Mouse (Mus musculus): Measurements from ENCODE around the gene AC129217.1. TPM values are rescaled to one million over a fixed set of nuclear protein-coding genes. Genes with fewer than 3 reads are reported as not detected.
"Not testable (repeated sequence)": the region's sequence is repeated elsewhere in the genome, so short reads cannot be mapped to it uniquely, and the experiment has no call there.

The AC129217.1 gene
- polyA plus RNA-seq, 1 experiment from 2014 or later: not detected

- peak; percentile 48; the same call in 1 of the 2 replicates for ATAC-seq (ENCODE audit: low FRiP score)
- Histone ChIP-seq H3K36me3 (peaks cover 36% of the 10 kb centered on the region), H3K4me1 (0 out of 2 replicates have a peak, but pooled peaks cover 7% of the 10 kb centered on the region), H3K9me3 (replicated peaks) (no peaks in the 10 kb centered on the region), H3K4me3 (replicated peaks) (no peak within 1 kb of the TSS), H3K9ac (replicated peaks) (no peak within 1 kb of the TSS), H3K27ac (replicated peaks) (peak within 1 kb of the TSS; percentile 28; the same call in 1 of the 2 replicates), H3K4me2 (peak within 1 kb of the TSS; percentile 20; the same call in 1 of the 2 replicates), H3K27me3 (replicated peaks) (no peaks in the 10 kb centered on the region)
- WGBS: 38% methylated on average over 7 of the region's 7 CpGs
These were observed 20.9 kb downstream of the AC129217.1 start, which contains the start of gene Lrrn4cl for GRCm38 (mm10) chr19:8850402-8850901. Lrrn4cl (plus strand) TSS chr19:8850768.

- no peak overlapping the region for H3K9ac ChIP-seq (replicated peaks)
- no peaks in the 10 kb centered on the region for H3K9me3 ChIP-seq (replicated peaks)
- no peak for ATAC-seq (ENCODE audit: low FRiP score)
- H3K27me3 ChIP-seq (replicated peaks): no peaks in the 10 kb centered on the region
- H3K36me3 ChIP-seq: peaks cover 24% of the 10 kb centered on the region
- WGBS: 51% methylated on average over 7 of the region's 7 CpGs
- no peak overlapping the region for H3K27ac ChIP-seq (replicated peaks)
- no peak overlapping the region for H3K4me2 ChIP-seq
- H3K4me3 ChIP-seq (replicated peaks): no peak overlapping the region
- H3K4me1 ChIP-seq: 0 out of 2 replicates have a peak, but pooled peaks cover 7% of the 10 kb centered on the region
These were observed 22.1 kb downstream of the AC129217.1 start for GRCm38 (mm10) chr19:8851639-8852038.

GRCm38 (mm10) chr19:8852236-8852928 lies 22.8 kb downstream of the AC129217.1 start:
- no peak overlapping the region for H3K27ac ChIP-seq (replicated peaks)

GRCm38 (mm10) chr19:8853117-8853516 lies 23.5 kb downstream of the AC129217.1 start:
- Histone ChIP-seq H3K27ac (replicated peaks) (no peak overlapping the region), H3K4me3 (replicated peaks) (no peak overlapping the region), H3K9me3 (replicated peaks) (no peaks in the 10 kb centered on the region), H3K27me3 (replicated peaks) (no peaks in the 10 kb centered on the region), H3K9ac (replicated peaks) (no peak overlapping the region), H3K4me1 (0 out of 2 replicates have a peak, but pooled peaks cover 7% of the 10 kb centered on the region), H3K4me2 (no peak overlapping the region), H3K36me3 (peaks cover 11% of the 10 kb centered on the region)
- ATAC-seq (ENCODE audit: low FRiP score): no peak
- 88% methylated on average over 3 of the region's 3 CpGs for WGBS

More at GRCm38 (mm10) chr19:8852236-8852928, 22.8 kb downstream of the AC129217.1 start:
- Histone ChIP-seq H3K27me3 (replicated peaks) (no peaks in the 10 kb centered on the region), H3K9me3 (replicated peaks) (no peaks in the 10 kb centered on the region), H3K4me3 (replicated peaks) (no peak overlapping the region), H3K4me2 (no peak overlapping the region), H3K36me3 (peaks cover 17% of the 10 kb centered on the region), H3K9ac (replicated peaks) (no peak overlapping the region), H3K4me1 (0 out of 2 replicates have a peak, but pooled peaks cover 7% of the 10 kb centered on the region)
- whole genome bisulfite sequencing: 58% methylated on average over 10 of the region's 10 CpGs
- no peak for ATAC-seq (ENCODE audit: low FRiP score)

GRCm38 (mm10) chr19:8857689-8858088 lies 28.1 kb downstream of the AC129217.1 start:
- ATAC-seq (ENCODE audit: low FRiP score): no peak
- Histone ChIP-seq H3K36me3 (no peaks in the 10 kb centered on the region), H3K4me3 (replicated peaks) (no peak overlapping the region), H3K27ac (replicated peaks) (no peak overlapping the region), H3K4me2 (no peak overlapping the region), H3K27me3 (replicated peaks) (no peaks in the 10 kb centered on the region), H3K4me1 (no peaks in the 10 kb centered on the region), H3K9ac (replicated peaks) (no peak overlapping the region), H3K9me3 (replicated peaks) (no peaks in the 10 kb centered on the region)
- 60% methylated on average over 4 of the region's 4 CpGs for WGBS

- Histone ChIP-seq H3K9ac (replicated peaks) (no peak overlapping the region), H3K4me2 (no peak overlapping the region), H3K4me3 (replicated peaks) (no peak overlapping the region), H3K27ac (replicated peaks) (no peak overlapping the region), H3K36me3 (no peaks in the 10 kb centered on the region), H3K4me1 (no peaks in the 10 kb centered on the region), H3K9me3 (replicated peaks) (no peaks in the 10 kb centered on the region), H3K27me3 (replicated peaks) (no peaks in the 10 kb centered on the region)
- no peak for ATAC-seq (ENCODE audit: low FRiP score)
- WGBS: 28% methylated on average over 1 of the region's 1 CpGs
These were observed 29.4 kb downstream of the AC129217.1 start for GRCm38 (mm10) chr19:8859018-8859417.

- no peak for ATAC-seq (ENCODE audit: low FRiP score)
- Histone ChIP-seq H3K4me1 (no peaks in the 10 kb centered on the region), H3K9me3 (replicated peaks) (no peaks in the 10 kb centered on the region), H3K4me2 (no peak overlapping the region), H3K36me3 (no peaks in the 10 kb centered on the region), H3K27ac (replicated peaks) (no peak overlapping the region), H3K9ac (replicated peaks) (no peak overlapping the region), H3K27me3 (replicated peaks) (no peaks in the 10 kb centered on the region), H3K4me3 (replicated peaks) (no peak overlapping the region)
- 86% methylated on average over 6 of the region's 6 CpGs for WGBS
These were observed 34.7 kb downstream of the AC129217.1 start for GRCm38 (mm10) chr19:8864265-8864664.

GRCm38 (mm10) chr19:8870381-8870780 lies 40.8 kb downstream of the AC129217.1 start:
- not testable (repeated sequence) for H3K9me3 ChIP-seq (replicated peaks); H3K4me3 ChIP-seq (replicated peaks); H3K9ac ChIP-seq (replicated peaks); ATAC-seq (ENCODE audit: low FRiP score); H3K27ac ChIP-seq (replicated peaks); H3K27me3 ChIP-seq (replicated peaks)
- WGBS: 81% methylated on average over 3 of the region's 3 CpGs
- H3K36me3 ChIP-seq: peaks cover 22% of the 10 kb centered on the region
- H3K4me1 ChIP-seq: peaks cover 20% of the 10 kb centered on the region
- H3K4me2 ChIP-seq: peak overlapping the region; percentile 96; the same call in 1 of the 2 replicates

- Histone ChIP-seq H3K4me1 (peaks cover 20% of the 10 kb centered on the region), H3K4me2 (peak overlapping the region; percentile 96), H3K9ac (replicated peaks) (peak overlapping the region; percentile 98), H3K27me3 (replicated peaks) (no peaks in the 10 kb centered on the region), H3K9me3 (replicated peaks) (no peaks in the 10 kb centered on the region), H3K27ac (replicated peaks) (peak overlapping the region; percentile 84), H3K36me3 (peaks cover 27% of the 10 kb centered on the region), H3K4me3 (replicated peaks) (peak overlapping the region; percentile 86)
- ATAC-seq (ENCODE audit: low FRiP score): peak; percentile 36
- 52% methylated on average over 9 of the region's 9 CpGs for WGBS
These were observed 41.3 kb downstream of the AC129217.1 start for GRCm38 (mm10) chr19:8870838-8871237.

GRCm38 (mm10) chr19:8871267-8872186 lies 42.0 kb downstream of the AC129217.1 start, which contains the start of gene Ubxn1:
Ubxn1 (plus strand) TSS chr19:8871496.
- Histone ChIP-seq H3K4me2 (peak within 1 kb of the TSS; percentile 96), H3K27ac (replicated peaks) (peak within 1 kb of the TSS; percentile 84), H3K4me1 (peaks cover 20% of the 10 kb centered on the region), H3K9me3 (replicated peaks) (no peaks in the 10 kb centered on the region), H3K27me3 (replicated peaks) (no peaks in the 10 kb centered on the region), H3K9ac (replicated peaks) (peak within 1 kb of the TSS; percentile 98), H3K36me3 (peaks cover 33% of the 10 kb centered on the region), H3K4me3 (replicated peaks) (peak within 1 kb of the TSS; percentile 86)
- WGBS: under 1% methylated on average over 59 of the region's 59 CpGs
- peak; percentile 97 for ATAC-seq (ENCODE audit: low FRiP score)

- H3K9ac ChIP-seq (replicated peaks): peak overlapping the region; percentile 98
- no peaks in the 10 kb centered on the region for H3K27me3 ChIP-seq (replicated peaks)
- H3K27ac ChIP-seq (replicated peaks): no peak overlapping the region
- ATAC-seq (ENCODE audit: low FRiP score): no peak
- H3K4me1 ChIP-seq: peaks cover 20% of the 10 kb centered on the region
- peak overlapping the region; percentile 96 for H3K4me2 ChIP-seq
- H3K36me3 ChIP-seq: peaks cover 41% of the 10 kb centered on the region
- H3K9me3 ChIP-seq (replicated peaks): no peaks in the 10 kb centered on the region
- 81% methylated on average over 10 of the region's 10 CpGs for WGBS
- H3K4me3 ChIP-seq (replicated peaks): peak overlapping the region; percentile 86
These were observed 42.8 kb downstream of the AC129217.1 start for GRCm38 (mm10) chr19:8872266-8872840.

All from neural tube, embryonic 15.5 days (tissue).